Mouse (Mus musculus) limb, embryonic 14.5 days (tissue): Measurements from ENCODE around the gene Trappc3. TPM values are rescaled to one million over a fixed set of nuclear protein-coding genes. Genes with fewer than 3 reads are reported as not detected.

Experiments used
- ATAC-seq: fragments of 200-750 bp; cut with Nextera tagmentation; 2 replicates; pipeline ENCODE4 v1.8.0; 2017; ENCODE audit warnings: low read depth, moderate number of reproducible peaks, moderate TSS enrichment; ENCODE audit not compliant: low FRiP score
- DNase-seq: peaks from one replicate; pipeline ENCODE4 v3.0.0-alpha.2; 2015; ENCODE audit warnings: low spot score
- H3K27ac ChIP-seq: fragments of 300-500 bp; sonication (generic); replicated peaks from 2 replicates; pipeline ENCODE4 v1.5.1; 2014; ENCODE audit warnings: low read depth, mild to moderate bottlenecking, low read length, moderate library complexity, mixed read lengths
- H3K27me3 ChIP-seq: fragments of 300-500 bp; sonication (generic); 2 replicates; pipeline ENCODE4 v1.6.1; 2014; ENCODE audit warnings: low read length, mixed read lengths; ENCODE audit not compliant: control insufficient read depth, insufficient read depth
- H3K36me3 ChIP-seq: fragments of 300-500 bp; sonication (generic); 2 replicates; pipeline ENCODE4 v1.6.1; 2014; ENCODE audit warnings: mild to moderate bottlenecking, low read length, moderate library complexity, mixed read lengths; ENCODE audit not compliant: control insufficient read depth, insufficient read depth
- H3K4me1 ChIP-seq: fragments of 300-500 bp; sonication (generic); 2 replicates; pipeline ENCODE4 v1.6.1; 2014; ENCODE audit warnings: antibody characterized with exemption, low read length, mixed read lengths; ENCODE audit not compliant: control insufficient read depth, insufficient read depth
- H3K4me2 ChIP-seq: fragments of 300-500 bp; sonication (generic); replicated peaks from 2 replicates; pipeline ENCODE4 v1.6.1; 2014; ENCODE audit warnings: low read depth, mild to moderate bottlenecking, low read length, moderate library complexity; ENCODE audit not compliant: severe bottlenecking
- H3K4me3 ChIP-seq: fragments of 300-500 bp; sonication (generic); replicated peaks from 2 replicates; pipeline ENCODE4 v1.5.1; 2014; ENCODE audit warnings: low read length
- H3K9ac ChIP-seq: fragments of 300-500 bp; sonication (generic); 2 replicates; pipeline ENCODE4 v1.6.1; 2014; ENCODE audit warnings: mild to moderate bottlenecking, low read depth, low read length, moderate library complexity; ENCODE audit not compliant: severe bottlenecking
- H3K9me3 ChIP-seq: fragments of 300-500 bp; sonication (generic); 2 replicates; pipeline ENCODE4 v1.6.1; 2016; ENCODE audit warnings: low read length; ENCODE audit not compliant: control insufficient read depth
- POLR2A ChIP-seq: fragments of 200-500 bp; IDR thresholded peaks from 2 replicates; pipeline ENCODE4 v1.8.0; 2012; ENCODE audit warnings: inconsistent platforms, mild to moderate bottlenecking, moderate library complexity, borderline replicate concordance; ENCODE audit not compliant: insufficient read depth, insufficient read length; ENCODE audit errors: extremely low read depth
- WGBS: fragments of 180-500 bp; shearing (Covaris S2); extraction: QIAGEN DNeasy Blood & Tissue Kit; methylation state at CpG from one replicate; pipeline ENCODE4 v1.1.7; 2014; 5-methylcytosine and 5-hydroxymethylcytosine counted together
- polyA plus RNA-seq, 2 experiments: library from polyadenylated mRNA; depleted of rRNA in 1 of 2; stranded (reverse) in 1 of 2; unstranded in 1 of 2; fragments of >200 nt; fragmentation: Nextera tagmentation in 1 of 2; extraction: Ambion mirVana in 1 of 2; gene quantifications; 2 replicates each; pipeline versions ENCODE4 v1.2.1 to v1.2.3; 2012 to 2014

Gene Trappc3
- polyA plus RNA-seq, 2 experiments = 34.5 to 113 TPM

DNA sequence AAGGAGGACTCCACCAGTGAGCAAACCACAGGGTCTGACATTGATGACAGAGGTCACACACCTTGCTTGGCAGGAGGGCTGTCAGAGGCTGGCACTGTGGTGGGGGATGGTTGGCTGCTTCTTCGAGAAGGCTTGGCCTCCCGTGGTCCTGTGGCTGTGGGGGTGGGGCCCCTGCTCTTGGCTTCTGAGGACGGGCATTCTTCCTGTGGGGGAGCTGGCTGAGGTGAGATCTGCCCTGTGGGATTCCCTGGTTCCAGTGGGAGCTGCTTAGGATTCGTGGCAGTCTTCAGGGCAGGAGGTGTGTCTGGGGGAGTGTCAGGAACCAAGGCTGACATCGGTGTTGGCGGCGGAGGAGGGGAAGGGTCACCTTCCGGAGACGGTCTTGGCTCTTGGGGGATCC lies 20.2 kb upstream of the Trappc3 start:
- DNase-seq (no peak), ATAC-seq (no peak)
- H3K27me3 ChIP-seq = no peaks in the 10 kb centered on the region
- no peak overlapping the region for H3K4me2 ChIP-seq
- H3K9me3 ChIP-seq = no peaks in the 10 kb centered on the region
- 59% methylated on average over 9 of the region's 9 CpGs for WGBS
- no peak overlapping the region for H3K9ac ChIP-seq
- H3K36me3 ChIP-seq = peaks cover 68% of the 10 kb centered on the region
- TF ChIP-seq POLR2A = no peak
- H3K4me1 ChIP-seq = no peaks in the 10 kb centered on the region
- H3K27ac ChIP-seq = no peak overlapping the region
- no peak overlapping the region for H3K4me3 ChIP-seq

DNA sequence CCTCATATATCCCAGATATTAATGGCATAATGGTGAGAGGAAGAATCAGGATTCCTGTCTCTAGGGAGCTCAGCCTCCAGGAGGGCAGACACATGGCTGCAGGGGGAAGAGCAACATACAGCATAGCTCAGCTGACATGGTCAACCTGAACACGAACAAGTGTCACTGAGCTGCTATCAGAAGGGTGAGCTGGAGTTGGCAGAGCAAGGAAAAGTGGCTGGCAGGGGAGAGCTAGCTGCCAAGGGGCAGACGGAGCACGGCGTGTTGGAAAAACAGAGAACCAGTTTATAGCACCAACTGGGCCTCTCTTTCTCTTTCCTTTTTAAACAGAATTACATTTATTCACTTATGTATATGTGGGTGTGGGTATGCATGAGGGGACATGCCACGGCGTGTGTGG lies 19.6 kb upstream of the Trappc3 start:
- no peaks in the 10 kb centered on the region for H3K27me3 ChIP-seq
- H3K9me3 ChIP-seq = no peaks in the 10 kb centered on the region
- DNase-seq (no peak), ATAC-seq (no peak)
- H3K27ac ChIP-seq = no peak overlapping the region
- H3K4me3 ChIP-seq = no peak overlapping the region
- no peak overlapping the region for H3K4me2 ChIP-seq
- H3K36me3 ChIP-seq = peaks cover 65% of the 10 kb centered on the region
- no peaks in the 10 kb centered on the region for H3K4me1 ChIP-seq
- no peak overlapping the region for H3K9ac ChIP-seq
- 85% methylated on average over 6 of the region's 6 CpGs for WGBS
- no peak for TF ChIP-seq POLR2A

DNA sequence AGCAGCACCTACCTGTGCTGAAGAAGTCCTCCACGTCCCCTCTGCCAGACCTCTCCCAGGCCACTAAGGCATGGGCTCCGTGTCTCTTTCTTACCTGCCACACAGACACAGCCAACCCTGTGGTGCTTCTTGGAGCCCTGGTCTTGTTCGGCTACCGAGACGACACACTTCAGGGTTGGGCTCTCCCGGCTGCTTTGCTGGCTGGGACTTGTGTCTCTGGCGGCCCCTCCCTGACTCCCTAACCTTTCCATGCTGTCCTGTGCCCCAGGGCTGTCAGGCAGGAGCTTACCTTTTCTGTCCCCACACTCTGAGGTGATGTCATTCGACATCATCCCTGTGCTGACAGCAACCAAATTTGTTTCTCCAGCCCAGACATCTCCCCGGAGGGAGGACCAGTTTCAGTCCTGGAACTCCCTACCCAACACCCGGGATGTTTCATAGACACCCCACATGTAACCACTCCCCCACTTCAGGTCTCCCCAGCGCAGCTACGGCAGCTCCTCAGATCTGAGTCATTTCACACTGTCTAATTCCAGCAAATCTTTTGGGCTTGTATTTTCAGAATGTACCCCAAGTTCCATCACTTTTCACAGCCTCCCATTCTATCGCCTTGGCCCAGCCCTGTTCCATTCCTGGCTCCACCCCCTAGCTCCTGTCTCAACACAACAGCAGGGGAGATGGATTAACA lies 15.8 kb upstream of the Trappc3 start:
- 75% methylated on average over 13 of the region's 13 CpGs for WGBS

DNA sequence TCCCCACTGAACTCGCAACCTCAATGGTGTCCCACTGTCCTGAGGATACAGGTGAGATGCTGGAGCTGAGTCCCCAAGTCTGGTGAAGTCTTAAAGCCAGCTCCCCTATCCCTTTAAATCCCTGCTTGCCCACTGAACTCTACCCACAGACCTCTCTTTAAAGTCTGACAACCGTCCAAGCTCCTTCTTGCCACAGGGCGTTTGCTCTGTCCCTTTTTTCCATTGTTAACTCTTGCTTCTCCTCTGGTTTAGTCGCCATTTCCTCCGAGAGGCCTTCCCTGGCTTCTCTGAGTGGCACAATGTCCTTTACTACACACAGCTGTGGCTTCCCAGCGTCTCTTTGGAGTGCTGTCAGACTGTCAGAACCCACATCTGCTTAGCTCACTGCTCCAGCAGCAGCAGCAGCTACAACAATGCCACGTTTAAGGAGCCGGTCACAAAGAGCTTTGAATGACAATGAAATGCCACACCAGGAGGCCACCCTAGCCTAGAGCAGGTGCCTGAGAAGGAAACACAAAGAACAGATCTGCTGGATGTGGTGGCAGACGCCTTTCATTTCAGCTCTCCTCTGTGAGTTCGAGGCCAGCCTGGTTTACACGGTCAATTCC lies 13.8 kb upstream of the Trappc3 start:
- no peak overlapping the region for H3K27ac ChIP-seq

More for the DNA sequence above, 15.8 kb upstream of the Trappc3 start:
- Histone ChIP-seq H3K4me1 (peaks cover 5% of the 10 kb centered on the region; the same call in 1 of the 2 replicates), H3K36me3 (peaks cover 50% of the 10 kb centered on the region), H3K27me3 (no peaks in the 10 kb centered on the region), H3K9ac (no peak overlapping the region), H3K4me2 (no peak overlapping the region), H3K4me3 (no peak overlapping the region), H3K9me3 (no peaks in the 10 kb centered on the region), H3K27ac (no peak overlapping the region)
- DNase-seq = no peak
- TF ChIP-seq POLR2A = no peak
- ATAC-seq = no peak

DNA sequence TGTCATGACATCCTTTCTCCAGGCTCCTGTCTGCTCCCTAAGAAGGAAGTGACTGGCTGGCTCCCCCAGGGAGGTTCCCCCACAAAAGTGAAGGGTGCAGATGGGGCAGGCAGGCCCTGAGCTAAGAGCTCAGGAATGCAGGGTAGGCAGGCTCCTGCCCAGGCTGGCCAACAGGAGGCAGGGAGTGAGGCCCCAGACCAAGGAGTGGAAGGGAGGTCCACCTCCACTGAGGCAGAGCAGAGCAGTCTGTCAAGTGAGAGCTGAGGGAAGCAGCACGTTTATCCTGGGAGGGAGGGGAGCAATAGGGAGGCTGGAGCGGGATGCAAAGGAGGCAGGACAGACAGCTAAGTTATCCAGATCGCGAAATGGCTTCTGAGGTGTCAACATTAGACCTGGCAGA lies 11.5 kb upstream of the Trappc3 start:
- no peaks in the 10 kb centered on the region for H3K9me3 ChIP-seq
- WGBS = 47% methylated on average over 4 of the region's 4 CpGs
- no peak overlapping the region for H3K27ac ChIP-seq
- no peak for DNase-seq
- H3K27me3 ChIP-seq = no peaks in the 10 kb centered on the region
- H3K9ac ChIP-seq = no peak overlapping the region
- no peak for ATAC-seq
- H3K4me2 ChIP-seq = no peak overlapping the region
- TF ChIP-seq POLR2A = no peak
- no peak overlapping the region for H3K4me3 ChIP-seq
- H3K36me3 ChIP-seq = peaks cover 37% of the 10 kb centered on the region
- peaks cover 34% of the 10 kb centered on the region for H3K4me1 ChIP-seq

More for the DNA sequence above, 13.8 kb upstream of the Trappc3 start:
- H3K4me1 ChIP-seq = peaks cover 19% of the 10 kb centered on the region
- H3K9ac ChIP-seq = no peak overlapping the region
- H3K4me2 ChIP-seq = no peak overlapping the region
- peaks cover 44% of the 10 kb centered on the region for H3K36me3 ChIP-seq
- DNase-seq = no peak
- no peak for TF ChIP-seq POLR2A
- H3K4me3 ChIP-seq = no peak overlapping the region
- no peak for ATAC-seq
- H3K27me3 ChIP-seq = no peaks in the 10 kb centered on the region
- no peaks in the 10 kb centered on the region for H3K9me3 ChIP-seq
- WGBS = 33% methylated on average over 11 of the region's 11 CpGs
